27 mouse cellular contexts compared by ENCODE assay signal in the genomic region with DNA sequence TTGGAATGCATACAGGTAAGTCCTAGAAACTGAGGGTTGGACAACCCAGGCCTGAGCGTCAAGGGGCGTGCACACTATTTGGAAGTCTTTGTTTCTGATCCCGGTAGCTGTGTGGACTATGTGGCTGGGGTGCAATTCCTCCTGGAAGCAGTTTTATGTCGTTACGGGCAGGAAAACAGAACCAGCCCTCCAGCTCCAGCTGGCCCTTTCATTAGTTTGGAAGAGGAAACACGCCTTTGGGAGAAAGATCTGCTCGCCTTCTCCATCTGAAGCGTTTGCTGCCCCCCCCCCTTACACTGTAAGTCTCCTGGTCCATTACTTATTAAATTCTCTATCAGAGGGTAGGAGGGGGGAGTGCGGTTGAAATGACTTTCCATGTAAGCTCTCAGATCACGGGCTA.
DNase-seq lines count a peak whose midpoint lies in the region; ATAC-seq lines count a peak whose summit lies in the region.
"Had no signal": no experiment of that assay in that cellular context is flagged by ENCODE, and none has a peak within 500 bp of the region (broad histone marks: within the 10 kb centered on the region; RNA-seq: fewer than 3 reads in every experiment).

No protein-coding gene starts in this region.

- H3K27ac ChIP-seq in midbrain, embryonic 10.5 days (replicated peaks) = peak overlapping the region; percentile 63; the same call in 1 of the 2 replicates
- no peak overlapping the region for H3K27ac ChIP-seq in midbrain, embryonic 14.5 days (replicated peaks; ENCODE audit: low read depth, low read length)
- peak overlapping the region; percentile 90 for H3K27ac ChIP-seq in limb, embryonic 12.5 days
- no peak overlapping the region for H3K27ac ChIP-seq in heart, embryonic 10.5 days
- H3K27ac ChIP-seq: embryonic facial prominence, embryonic 12.5 days; heart, embryonic 13.5 days; liver, embryonic 15.5 days; lung, embryonic 15.5 days; midbrain, embryonic 13.5 days had no signal

- H3K9me3 ChIP-seq in midbrain, embryonic 10.5 days (replicated peaks) = no peaks in the 10 kb centered on the region
- H3K9me3 ChIP-seq in midbrain, embryonic 14.5 days (ENCODE audit: control insufficient read depth, low read length) = no peaks in the 10 kb centered on the region
- H3K9me3 ChIP-seq in limb, embryonic 12.5 days = no peaks in the 10 kb centered on the region
- H3K9me3 ChIP-seq in heart, embryonic 10.5 days = no peaks in the 10 kb centered on the region
- H3K9me3 ChIP-seq: embryonic facial prominence, embryonic 12.5 days; heart, embryonic 13.5 days; liver, embryonic 15.5 days; lung, embryonic 15.5 days; megakaryocyte, embryonic 14.5 days; midbrain, embryonic 13.5 days had no signal

- no peak for ATAC-seq in midbrain, embryonic 14.5 days (ENCODE audit: low FRiP score, low TSS enrichment)
- peak; percentile 79 for ATAC-seq in limb, embryonic 12.5 days (ENCODE audit: insufficient number of reproducible peaks, insufficient read depth, low FRiP score, low TSS enrichment, low read depth)
- ATAC-seq: forebrain, embryonic 14.5 days; inflammation-experienced regulatory T-cells, adult 6 months; midbrain, embryonic 13.5 days had no signal

- no peaks in the 10 kb centered on the region for H3K36me3 ChIP-seq in midbrain, embryonic 10.5 days
- H3K36me3 ChIP-seq in midbrain, embryonic 14.5 days (ENCODE audit: control insufficient read depth, insufficient read depth, low read length) = no peaks in the 10 kb centered on the region
- H3K36me3 ChIP-seq in limb, embryonic 12.5 days = no peaks in the 10 kb centered on the region
- H3K36me3 ChIP-seq in heart, embryonic 10.5 days = no peaks in the 10 kb centered on the region
- H3K36me3 ChIP-seq: embryonic facial prominence, embryonic 12.5 days; heart, embryonic 13.5 days; liver, embryonic 15.5 days; lung, embryonic 15.5 days; midbrain, embryonic 13.5 days had no signal

- H3K4me2 ChIP-seq in midbrain, embryonic 14.5 days (ENCODE audit: low read length) = no peak overlapping the region
- H3K4me2 ChIP-seq in limb, embryonic 12.5 days = peak overlapping the region; percentile 17
- H3K4me2 ChIP-seq: embryonic facial prominence, embryonic 12.5 days; heart, embryonic 13.5 days; liver, embryonic 15.5 days; lung, embryonic 15.5 days; midbrain, embryonic 13.5 days had no signal

- H3K27me3 ChIP-seq in midbrain, embryonic 10.5 days (ENCODE audit: low read depth, poor library complexity, severe bottlenecking) = peaks cover 11% of the 10 kb centered on the region; the same call in 1 of the 2 replicates
- no peaks in the 10 kb centered on the region; the same call in 1 of the 2 replicates for H3K27me3 ChIP-seq in midbrain, embryonic 14.5 days (ENCODE audit: control insufficient read depth, insufficient read depth, low read length)
- no peaks in the 10 kb centered on the region for H3K27me3 ChIP-seq in limb, embryonic 12.5 days
- no peaks in the 10 kb centered on the region for H3K27me3 ChIP-seq in heart, embryonic 10.5 days (ENCODE audit: insufficient read depth, poor library complexity, severe bottlenecking)
- H3K27me3 ChIP-seq: embryonic facial prominence, embryonic 12.5 days; heart, embryonic 13.5 days; liver, embryonic 15.5 days; lung, embryonic 15.5 days; midbrain, embryonic 13.5 days had no signal

- intact Hi-C loops in gastrocnemius, postnatal 14 days (cut with DNase I; ENCODE audit: low total_unique reads) = no loop called here

- H3K9ac ChIP-seq in midbrain, embryonic 14.5 days (replicated peaks; ENCODE audit: low read length) = no peak overlapping the region
- H3K9ac ChIP-seq in limb, embryonic 12.5 days (replicated peaks) = no peak overlapping the region
- H3K9ac ChIP-seq: embryonic facial prominence, embryonic 12.5 days; heart, embryonic 13.5 days; liver, embryonic 15.5 days; lung, embryonic 15.5 days; midbrain, embryonic 13.5 days had no signal

- 82% methylated on average over 10 of the region's 10 CpGs for WGBS in midbrain, embryonic 10.5 days
- 71% methylated on average over 10 of the region's 10 CpGs for WGBS in midbrain, embryonic 14.5 days
- 17% methylated on average over 10 of the region's 10 CpGs for WGBS in limb, embryonic 12.5 days
- WGBS in heart, embryonic 10.5 days = 76% methylated on average over 10 of the region's 10 CpGs

- peak; percentile 23 for DNase-seq in gastrocnemius, postnatal 14 days
- no peak for DNase-seq in gastrocnemius, postnatal 25 days
- no peak for DNase-seq in midbrain, embryonic 10.5 days (ENCODE audit: low spot score)
- no peak for DNase-seq in midbrain, embryonic 14.5 days
- DNase-seq in urinary bladder, postnatal 4 days (ENCODE audit: low spot score in 2 of 2) = no peak
- DNase-seq in heart, embryonic 10.5 days (ENCODE audit: low spot score) = no peak
- DNase-seq: adrenal gland, postnatal 14 days; cerebellum, adult 11 months; cerebellum, adult 9-11 months; gastrocnemius, postnatal 36 days; heart, adult 18-20 months; heart, postnatal 10 days; kidney, adult 11 months; kidney, postnatal 14 days; layer of hippocampus, adult 9-11 months; lung, postnatal 36 days; spleen, adult 18-20 months; thymus, postnatal 25 days had no signal

- H3K4me3 ChIP-seq in midbrain, embryonic 10.5 days = no peak overlapping the region
- no peak overlapping the region for H3K4me3 ChIP-seq in midbrain, embryonic 14.5 days (replicated peaks; ENCODE audit: low read depth, low read length)
- H3K4me3 ChIP-seq in limb, embryonic 12.5 days (replicated peaks) = no peak overlapping the region
- no peak overlapping the region for H3K4me3 ChIP-seq in heart, embryonic 10.5 days
- H3K4me3 ChIP-seq: embryonic facial prominence, embryonic 12.5 days; heart, embryonic 13.5 days; liver, embryonic 15.5 days; lung, embryonic 15.5 days; megakaryocyte, embryonic 14.5 days; midbrain, embryonic 13.5 days had no signal

- peaks cover 35% of the 10 kb centered on the region for H3K4me1 ChIP-seq in midbrain, embryonic 10.5 days
- no peaks in the 10 kb centered on the region for H3K4me1 ChIP-seq in midbrain, embryonic 14.5 days (ENCODE audit: control insufficient read depth, insufficient read depth, low read length)
- peaks cover 38% of the 10 kb centered on the region for H3K4me1 ChIP-seq in limb, embryonic 12.5 days (replicated peaks)
- H3K4me1 ChIP-seq in heart, embryonic 10.5 days = peaks cover 6% of the 10 kb centered on the region; the same call in 1 of the 2 replicates
- H3K4me1 ChIP-seq: liver, embryonic 15.5 days; megakaryocyte, embryonic 14.5 days had no signal

Comparison
In these comparisons a context has a peak if more than half of its experiments do, and no peak if none do; other contexts are left out.
1. H3K27ac ChIP-seq: peak in midbrain, embryonic 10.5 days (single experiment) and limb, embryonic 12.5 days (single experiment); none in midbrain, embryonic 14.5 days (single experiment) and heart, embryonic 10.5 days (single experiment).